Mouse (Mus musculus) right cerebral cortex, adult 2 months (tissue): Measurements from ENCODE around the gene Olfr592.
"Not testable (repeated sequence)": the region's sequence is repeated elsewhere in the genome, so short reads cannot be mapped to it uniquely, and the experiment has no call there.

ENCODE experiments used
- DNase-seq, 2 experiments: peaks; one replicate each; pipeline ENCODE4 v3.0.0; 2021 to 2022; ENCODE audit warnings: low spot score in 2 of 2

Gene Olfr592

DNA sequence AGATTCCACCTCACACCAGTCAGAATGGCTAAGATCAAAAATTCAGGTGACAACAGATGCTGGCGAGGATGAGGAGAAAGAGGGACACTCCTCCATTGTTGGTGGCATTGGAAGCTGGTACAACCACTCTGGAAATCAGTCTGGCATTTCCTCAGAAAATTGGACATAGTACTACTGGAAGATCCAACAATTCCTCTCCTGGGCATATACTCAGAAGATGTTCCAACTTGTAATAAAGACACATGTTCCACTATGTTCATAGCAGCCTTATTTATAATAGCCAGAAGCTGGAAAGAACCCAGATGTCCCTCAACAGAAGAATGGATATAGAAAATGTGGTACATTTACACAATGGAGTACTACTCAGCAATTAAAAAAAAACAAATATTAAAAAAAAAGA is at the start of gene Olfr592:
Gene Olfr592 (plus strand): TSS at position 301 of the 400 bp plus-strand sequence.
- not testable (repeated sequence) for DNase-seq

DNA sequence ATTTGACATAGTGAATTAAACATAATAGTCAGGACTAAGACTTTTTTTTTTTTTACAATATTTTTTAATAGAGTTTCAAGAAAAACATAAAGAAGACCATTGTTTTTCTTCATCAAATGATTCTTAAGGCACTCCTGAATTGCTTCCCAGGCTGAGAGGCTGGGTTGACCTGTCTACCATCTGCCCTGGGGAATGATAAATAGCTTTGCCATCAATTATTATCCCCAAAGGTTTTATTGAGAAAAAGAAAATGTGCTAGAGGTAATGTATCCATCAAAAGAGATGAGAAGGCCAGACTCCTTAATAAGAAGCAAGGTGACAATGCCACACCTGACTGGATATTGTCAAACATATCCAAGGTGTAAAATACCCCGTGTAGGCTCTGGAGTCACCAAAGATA is 44.0 kb upstream of the Olfr592 start, which contains the start of gene Olfr588-ps1:
Gene Olfr588-ps1 (plus strand): TSS at position 301 of the 400 bp plus-strand sequence.
- no peak for DNase-seq

GRCm38 (mm10) chr7:103156256-103156655 is 28.3 kb upstream of the Olfr592 start, which contains the start of gene Olfr589:
TSS of gene Olfr589 (minus strand) at chr7:103156356.
- DNase-seq = no peak

GRCm38 (mm10) chr7:103169697-103170096 is 14.9 kb upstream of the Olfr592 start:
- DNase-seq = no peak

- DNase-seq = no peak
Observed at GRCm38 (mm10) chr7:103178240-103178639, 6.4 kb upstream of the Olfr592 start, which contains the start of gene Olfr591. TSS of gene Olfr591 (minus strand) at chr7:103178340.

GRCm38 (mm10) chr7:103211562-103211961 is 27.0 kb downstream of the Olfr592 start, which contains the start of gene Olfr593:
TSS of gene Olfr593 (plus strand) at chr7:103211862.
- no peak for DNase-seq

GRCm38 (mm10) chr7:103212050-103212449 is 27.4 kb downstream of the Olfr592 start:
- not testable (repeated sequence) for DNase-seq

- DNase-seq = no peak
Observed at GRCm38 (mm10) chr7:103216696-103217095, 32.1 kb downstream of the Olfr592 start, which contains the start of gene Olfr594. TSS of gene Olfr594 (plus strand) at chr7:103216996.
